24 mouse cellular contexts compared by ENCODE assay signal in genomic region chr8:79139614-79140013, GRCm38 (mm10).
DNase-seq lines count a peak whose midpoint lies in the region; ATAC-seq and TF ChIP-seq lines count a peak whose summit lies in the region.
"Had no signal": no experiment of that assay in that cellular context is flagged by ENCODE, and none has a peak within 500 bp of the region (broad histone marks: within the 10 kb centered on the region; RNA-seq: fewer than 3 reads in every experiment).

No protein-coding gene starts in this region.

- intact Hi-C loops in left cerebral cortex, postnatal 4 days (cut with DNase I), result no loop called here
- intact Hi-C loops in left cerebral cortex, postnatal 14 days (cut with DNase I), result loop anchor here (5.0 to 10.0 kb wide), 2 partner anchors 57 to 105 kb away; no protein-coding TSS in a partner anchor

- 97% methylated on average over 4 of the region's 4 CpGs for WGBS in intestine, postnatal 0 days

- no peak for TF ChIP-seq CTCF in intestine, postnatal 0 days (IDR thresholded peaks at IDR 0.05; ENCODE audit: low read depth)

- H3K9me3 ChIP-seq in intestine, postnatal 0 days (ENCODE audit: control insufficient read depth), result no peaks in the 10 kb centered on the region
- H3K9me3 ChIP-seq: embryonic facial prominence, embryonic 13.5 days; forebrain, embryonic 12.5 days; heart, embryonic 12.5 days; limb, embryonic 12.5 days; liver, embryonic 12.5 days; midbrain, embryonic 15.5 days had no signal

- no peak overlapping the region for H3K27ac ChIP-seq in intestine, postnatal 0 days (ENCODE audit: low read depth, low read length)
- H3K27ac ChIP-seq: embryonic facial prominence, embryonic 13.5 days; forebrain, embryonic 12.5 days; gastrocnemius, adult 2 months; hindbrain, embryonic 14.5 days; limb, embryonic 12.5 days; liver, embryonic 12.5 days; midbrain, embryonic 15.5 days had no signal

- H3K4me1 ChIP-seq in intestine, postnatal 0 days (replicated peaks; ENCODE audit: control insufficient read depth, insufficient read depth, low read length), result no peaks in the 10 kb centered on the region
- H3K4me1 ChIP-seq: embryonic facial prominence, embryonic 13.5 days; forebrain, embryonic 12.5 days; limb, embryonic 12.5 days; liver, embryonic 12.5 days; midbrain, embryonic 15.5 days had no signal

- H3K4me2 ChIP-seq in intestine, postnatal 0 days (replicated peaks; ENCODE audit: low read depth), result no peak overlapping the region
- H3K4me2 ChIP-seq: embryonic facial prominence, embryonic 13.5 days; forebrain, embryonic 12.5 days; heart, embryonic 12.5 days; hindbrain, embryonic 14.5 days; limb, embryonic 12.5 days; liver, embryonic 12.5 days; lung, embryonic 14.5 days; midbrain, embryonic 15.5 days had no signal

- peaks cover 57% of the 10 kb centered on the region for H3K36me3 ChIP-seq in intestine, postnatal 0 days (ENCODE audit: control insufficient read depth, insufficient read depth)

- no peak for ATAC-seq in intestine, postnatal 0 days
- no peak for ATAC-seq in erythroid progenitor cell, adult 5-6 weeks (replicated peaks; ENCODE audit: low FRiP score, poor library complexity, severe bottlenecking)
- ATAC-seq: CD4-positive, CD25-positive, alpha-beta regulatory T cell, adult 4 months; liver, embryonic 12.5 days; midbrain, embryonic 15.5 days had no signal

- H3K4me3 ChIP-seq in intestine, postnatal 0 days (ENCODE audit: low read depth, low read length), result no peak overlapping the region
- H3K4me3 ChIP-seq: embryonic facial prominence, embryonic 13.5 days; forebrain, embryonic 12.5 days; gastrocnemius, adult 2 months; heart, embryonic 12.5 days; limb, embryonic 12.5 days; liver, embryonic 12.5 days; midbrain, embryonic 15.5 days had no signal

- H3K27me3 ChIP-seq in intestine, postnatal 0 days (replicated peaks; ENCODE audit: control insufficient read depth, insufficient read depth, low read length), result no peaks in the 10 kb centered on the region
- H3K27me3 ChIP-seq: embryonic facial prominence, embryonic 13.5 days; forebrain, embryonic 12.5 days; heart, embryonic 12.5 days; limb, embryonic 12.5 days; liver, embryonic 12.5 days; midbrain, embryonic 15.5 days had no signal

- H3K9ac ChIP-seq in intestine, postnatal 0 days (ENCODE audit: low read depth, low read length), result no peak overlapping the region
- H3K9ac ChIP-seq: embryonic facial prominence, embryonic 13.5 days; forebrain, embryonic 12.5 days; heart, embryonic 12.5 days; hindbrain, embryonic 14.5 days; limb, embryonic 12.5 days; liver, embryonic 12.5 days; lung, embryonic 14.5 days; midbrain, embryonic 15.5 days had no signal

- peak; percentile 45 for DNase-seq in left cerebral cortex, adult 11 months (ENCODE audit: low spot score)
- DNase-seq in left cerebral cortex, postnatal 4 days, result no peak
- peak; percentile 84 for DNase-seq in NIH3T3 (ENCODE audit: low read depth)
- peak; percentile 55 to 63 for DNase-seq in left cerebral cortex, postnatal 14 days (ENCODE audit: low spot score in 2 of 2)
- peak; percentile 40 to 72 for DNase-seq in right cerebral cortex, postnatal 36 days (ENCODE audit: low spot score in 2 of 2)
- DNase-seq in cerebellum, postnatal 4 days (ENCODE audit: low spot score in 2 of 2), result no peak
- DNase-seq: adrenal gland, postnatal 14 days; cerebellum, adult 11 months; cerebellum, postnatal 10 days; gastrocnemius, adult 2 months; heart, postnatal 14 days; kidney, postnatal 36 days; lung, embryonic 14.5 days; lung, postnatal 36 days had no signal

Comparison
In these comparisons a context has a peak if more than half of its experiments do, and no peak if none do; other contexts are left out.
1. DNase-seq: peak in left cerebral cortex, adult 11 months (single experiment), NIH3T3 (single experiment), left cerebral cortex, postnatal 14 days (2 of 2) and right cerebral cortex, postnatal 36 days (2 of 2); none in left cerebral cortex, postnatal 4 days (single experiment) and cerebellum, postnatal 4 days (0 of 2).